Mouse (Mus musculus) olfactory bulb, adult 2 months (tissue): ENCODE results near the gene Gm44790.

Experiments used
- CTCF ChIP-seq: fragments of 200-500 bp; IDR thresholded peaks from 2 replicates; pipeline ENCODE4 v1.5.1; 2012; ENCODE audit warnings: low read depth, mild to moderate bottlenecking, low read length, moderate library complexity; ENCODE audit not compliant: insufficient read depth
- POLR2A ChIP-seq: fragments of 200-500 bp; IDR thresholded peaks from 2 replicates; pipeline ENCODE4 v1.6.1; 2012; ENCODE audit warnings: mild to moderate bottlenecking, low read depth, low read length, moderate library complexity; ENCODE audit not compliant: insufficient read depth

DNA sequence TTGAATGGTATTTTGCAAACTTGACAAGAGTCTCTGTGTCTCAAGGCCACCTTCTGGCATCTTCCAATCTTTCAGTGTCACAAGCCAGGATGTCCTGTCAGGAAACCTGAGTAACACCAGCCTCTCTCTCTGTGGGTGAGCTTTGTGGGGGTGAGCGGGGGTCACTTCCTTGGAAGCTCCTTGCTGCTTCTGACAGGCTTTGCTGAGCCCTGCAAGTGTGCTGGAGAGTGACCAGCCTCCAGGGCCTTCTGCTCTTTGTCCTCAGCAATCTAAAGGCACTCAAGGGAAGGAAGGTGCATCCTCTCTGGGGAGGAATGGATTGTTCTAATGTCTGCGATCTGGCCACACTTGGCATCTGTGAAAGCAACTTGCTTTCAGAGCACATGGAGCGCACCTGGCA lies 52.9 kb downstream of the Gm44790 start:
- TF ChIP-seq POLR2A (no peak), CTCF (no peak)
